Mouse (Mus musculus): ENCODE data around the gene Efna3.
A peak's percentile ranks its signal among the peaks of the same experiment; 100 is the strongest.

Efna3 gene

DNA sequence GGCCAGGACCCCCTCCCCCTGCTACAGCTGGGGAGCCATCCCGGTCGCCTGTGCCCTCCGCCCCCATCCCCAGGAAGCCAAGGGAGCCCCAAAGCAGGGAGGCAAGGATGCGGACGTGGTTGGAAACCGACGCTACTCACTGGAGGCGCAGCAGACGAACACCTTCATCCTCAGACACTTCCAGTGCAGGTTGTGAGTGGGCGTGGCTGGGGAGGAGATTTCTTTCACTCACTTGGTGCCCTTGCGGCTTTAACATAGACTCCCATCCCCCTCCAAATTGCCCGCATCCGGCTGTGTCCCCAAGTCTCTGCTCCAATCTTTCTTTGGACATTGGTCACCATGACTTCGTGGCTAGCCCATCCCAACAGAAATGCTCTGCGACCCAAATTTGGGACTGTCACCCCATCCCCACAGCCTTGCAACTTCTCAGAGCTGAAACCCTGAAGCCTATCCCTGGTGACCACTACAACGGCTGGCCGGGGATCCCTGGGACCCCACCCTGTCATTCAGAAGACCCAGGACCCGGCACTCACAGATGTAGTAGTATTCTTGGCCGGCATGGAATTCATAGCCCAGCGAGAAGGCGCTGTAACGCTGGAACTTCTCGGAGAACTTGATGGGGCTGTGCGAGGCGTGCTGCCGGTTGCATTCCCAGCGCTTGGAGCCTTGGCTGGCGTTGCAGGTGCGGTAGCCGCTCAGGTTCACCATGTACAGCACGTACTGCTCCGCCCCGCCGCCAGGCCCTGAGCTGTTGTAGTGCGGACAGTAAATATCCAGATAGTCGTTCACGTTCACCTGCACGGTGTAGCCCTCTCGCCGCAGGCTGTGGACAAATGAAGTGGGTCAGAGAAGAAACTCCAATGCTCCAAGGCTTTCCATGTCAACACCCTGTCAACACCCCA is 6.6 kb downstream of the Efna3 start:
- DNase-seq (ENCODE audit: low read depth, low spot score), result no peak

DNA sequence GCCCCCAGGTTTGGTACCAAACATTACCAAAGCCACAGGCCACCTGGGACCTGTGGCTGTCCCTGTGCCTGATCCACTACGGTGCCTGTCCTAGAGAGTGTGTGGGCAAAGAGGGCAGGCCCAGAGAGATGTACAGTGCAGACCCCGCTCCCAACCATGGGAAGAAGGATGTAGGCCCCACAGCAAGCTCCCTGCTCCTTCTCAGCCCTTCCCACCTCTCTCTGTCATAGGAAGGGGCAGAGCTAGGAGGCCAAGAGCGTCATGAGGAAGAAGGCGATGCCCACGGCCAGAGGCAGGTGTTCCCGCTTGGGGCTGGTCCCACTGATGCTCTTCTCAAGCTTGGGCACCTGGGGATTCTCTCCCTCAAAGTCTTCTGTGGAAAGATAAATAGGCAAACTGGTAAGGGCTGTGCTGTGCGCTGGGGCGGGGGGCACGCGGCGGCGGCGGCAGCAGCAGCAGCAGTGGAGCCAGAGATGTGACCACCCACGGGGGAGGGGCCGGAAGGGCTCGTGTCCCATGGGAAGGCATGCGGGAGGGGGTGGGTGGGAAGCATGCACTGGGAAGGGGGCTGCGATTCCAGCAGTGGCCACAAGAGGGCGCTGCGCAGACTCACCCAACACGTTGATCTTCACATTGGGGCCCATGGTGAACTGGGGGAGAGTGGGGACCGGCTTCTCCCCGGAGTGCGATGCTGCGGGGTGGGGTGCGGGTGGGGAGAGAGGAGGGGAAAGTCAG is 7.4 kb downstream of the Efna3 start:
- DNase-seq (ENCODE audit: low read depth, low spot score), result peak; percentile 76

DNA sequence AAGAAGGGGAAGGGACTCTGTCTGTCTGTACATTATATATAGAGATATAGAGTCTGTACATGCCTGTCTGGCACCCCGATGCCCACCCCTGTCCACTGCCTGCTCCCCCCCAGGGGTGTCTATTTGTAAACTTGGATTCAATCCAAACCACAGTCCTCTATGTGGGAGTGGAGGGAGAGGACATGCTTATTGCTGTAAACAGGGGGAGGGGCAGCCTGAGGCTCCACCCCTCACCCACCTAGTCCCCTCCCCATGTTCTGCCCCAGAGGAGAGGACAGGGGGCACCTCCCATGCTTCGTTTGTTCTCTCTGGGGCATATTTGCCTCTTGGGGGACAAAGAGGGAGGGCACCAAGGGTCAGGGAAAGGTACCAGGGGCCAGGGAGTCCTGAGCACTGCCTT is 8.0 kb downstream of the Efna3 start:
- no peak for DNase-seq (ENCODE audit: low read depth, low spot score)

DNA sequence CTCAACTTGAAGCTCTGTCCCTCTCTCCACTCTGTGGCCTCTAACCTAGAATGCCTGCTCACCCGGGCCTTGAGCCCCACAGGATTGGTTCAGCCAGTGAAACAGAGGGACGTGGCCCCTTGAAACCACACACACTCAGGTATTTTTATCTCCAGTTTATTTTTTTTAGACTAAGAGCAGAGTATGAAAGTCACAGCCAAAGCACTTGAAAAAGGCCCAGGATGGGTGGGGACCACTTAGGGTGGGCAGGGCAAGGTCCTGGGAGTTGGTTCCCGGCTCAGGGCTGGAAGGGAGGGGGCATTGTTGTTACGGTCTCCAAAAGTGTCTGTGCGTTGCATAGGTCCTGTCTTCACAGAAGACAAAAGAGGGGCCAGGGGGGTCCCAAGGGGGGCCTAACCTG is 8.4 kb downstream of the Efna3 start:
- no peak for DNase-seq (ENCODE audit: low read depth, low spot score)

DNA sequence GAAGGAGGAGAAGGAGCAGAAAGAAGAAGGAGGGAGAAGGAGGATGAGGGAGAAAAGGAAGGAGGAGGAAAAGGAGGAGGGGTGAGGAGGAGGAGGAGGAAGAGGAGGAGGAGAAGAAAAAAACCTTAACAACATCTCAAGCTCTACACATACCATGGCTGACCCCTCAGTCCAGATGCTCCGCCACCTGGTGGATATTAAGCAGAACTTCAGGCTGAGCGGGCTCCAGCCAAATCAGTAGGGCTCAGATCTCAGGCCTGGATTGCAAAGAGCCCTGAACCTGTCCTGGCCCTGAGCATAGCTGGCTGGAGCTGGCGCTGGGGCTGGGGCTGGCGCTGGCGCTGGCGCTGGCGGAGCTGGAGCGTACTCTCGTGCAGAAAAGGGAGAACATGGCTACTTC is 14.7 kb downstream of the Efna3 start:
- DNase-seq (ENCODE audit: low read depth, low spot score), result peak; percentile 91

DNA sequence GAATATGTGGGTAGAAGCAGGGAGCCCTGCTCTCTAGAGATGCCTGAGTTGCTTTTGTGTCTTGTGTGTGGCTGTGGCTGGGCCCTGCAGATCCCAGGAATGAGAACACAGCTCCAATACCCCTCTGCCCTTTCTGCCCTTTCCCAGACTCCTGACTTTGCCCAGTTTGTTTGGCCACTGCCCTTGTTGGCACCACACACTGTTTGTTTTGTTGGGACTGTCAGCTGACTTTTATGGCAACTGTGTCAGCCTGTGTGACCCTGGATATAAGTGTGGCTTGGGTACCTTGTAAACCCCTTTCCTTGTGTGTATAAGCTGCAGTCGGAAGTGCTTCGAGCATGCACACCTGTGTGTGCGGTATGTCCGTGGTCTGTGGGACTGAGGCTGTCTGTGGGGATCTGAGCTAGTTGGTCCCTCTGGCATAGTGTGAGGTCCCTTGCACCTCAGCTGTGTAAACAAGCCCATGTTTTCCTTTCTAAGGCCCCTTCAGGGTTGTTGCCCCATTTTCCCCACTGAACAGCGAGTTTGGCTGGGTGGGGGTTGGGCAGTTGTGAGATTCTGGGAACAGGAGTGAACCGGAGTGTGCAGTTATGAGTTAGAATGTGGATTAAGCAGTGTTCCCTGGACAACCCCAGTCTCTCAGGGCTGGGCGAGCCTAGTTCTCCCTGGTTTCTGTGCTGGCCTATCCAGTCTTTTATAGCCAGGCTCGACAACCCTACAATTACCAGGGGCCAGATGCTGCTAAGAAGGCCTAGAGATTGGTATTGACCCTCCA is 17.0 kb downstream of the Efna3 start:
- no peak for DNase-seq (ENCODE audit: low read depth, low spot score)

DNA sequence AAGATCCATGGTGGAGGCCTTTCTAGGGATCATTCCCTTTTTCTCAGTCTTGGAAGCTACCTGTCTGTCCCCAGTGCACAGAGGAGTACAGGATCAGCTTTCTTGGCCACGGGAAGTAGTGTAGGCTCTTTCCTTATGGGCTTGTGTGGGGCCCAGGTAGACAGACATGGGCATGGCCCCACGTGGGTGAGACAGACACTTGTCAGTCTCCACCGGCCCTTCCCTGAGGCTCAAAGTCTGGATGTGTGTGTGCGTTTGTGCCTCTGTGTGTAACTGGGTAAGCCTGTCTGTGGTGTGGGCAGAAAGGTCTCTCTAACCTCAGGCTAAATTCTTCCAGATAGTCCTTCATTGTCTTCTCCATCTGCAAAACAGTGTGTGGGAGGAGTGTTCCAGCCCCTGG is 17.7 kb downstream of the Efna3 start:
- no peak for DNase-seq (ENCODE audit: low read depth, low spot score)

DNA sequence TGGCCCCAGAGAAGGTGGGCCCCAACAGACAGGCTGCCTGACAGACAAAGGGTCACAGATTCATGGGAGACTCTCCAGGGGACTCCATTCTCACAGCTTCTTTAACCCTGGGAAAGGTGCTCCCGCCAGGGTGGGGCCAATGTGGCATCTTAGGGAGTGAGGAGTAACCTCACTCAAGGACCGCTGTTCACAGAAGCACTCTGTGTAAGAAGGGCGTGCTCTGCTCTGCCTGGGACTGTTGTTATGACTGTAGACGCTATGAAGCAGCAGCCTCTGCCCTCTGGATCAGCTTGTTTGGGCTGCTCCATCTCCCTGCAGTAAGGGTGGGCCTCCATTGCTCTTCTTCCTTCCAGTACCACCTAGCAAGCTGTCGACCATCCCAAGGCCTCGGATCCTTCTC is 18.3 kb downstream of the Efna3 start:
- no peak for DNase-seq (ENCODE audit: low read depth, low spot score)

DNA sequence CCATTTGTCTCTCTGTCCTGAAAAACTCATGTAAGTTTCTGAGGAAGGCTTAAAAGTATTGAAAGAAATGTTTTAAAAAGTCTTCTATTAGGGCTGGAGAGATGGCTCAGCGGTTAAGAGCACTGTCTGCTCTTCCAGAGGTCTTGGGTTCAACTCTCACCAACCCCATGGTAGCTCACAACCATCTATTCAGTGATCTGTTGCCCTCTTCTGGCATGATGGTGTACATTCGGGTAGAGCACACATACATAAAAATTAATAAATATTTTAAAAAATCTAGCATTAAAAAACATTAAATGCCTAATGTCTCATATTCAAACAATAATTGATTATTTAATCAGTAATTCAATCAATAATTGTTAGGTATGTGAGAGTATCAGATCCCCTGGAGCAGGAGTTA is 22.3 kb downstream of the Efna3 start:
- peak; percentile 58 for DNase-seq (ENCODE audit: low read depth, low spot score)

DNA sequence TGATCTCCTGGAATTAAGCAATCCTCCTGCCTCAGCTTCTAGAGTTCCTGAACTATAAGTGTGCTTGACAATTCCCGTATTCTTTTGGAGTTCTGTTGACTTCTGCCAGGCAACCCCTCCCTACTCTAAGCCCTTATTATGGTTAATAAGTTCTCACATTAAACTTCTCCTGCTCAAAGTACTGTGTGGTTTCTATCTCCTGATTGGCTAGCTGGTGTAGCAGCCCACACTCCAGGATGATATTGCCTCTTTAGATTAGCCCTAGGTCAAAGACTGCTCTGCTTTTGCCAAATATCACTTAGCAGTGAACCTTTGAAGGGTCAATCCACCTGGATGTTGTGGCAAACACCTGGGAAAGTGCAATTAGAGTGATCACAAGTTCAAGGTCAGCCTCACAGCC is 22.7 kb downstream of the Efna3 start:
- no peak for DNase-seq (ENCODE audit: low read depth, low spot score)

DNA sequence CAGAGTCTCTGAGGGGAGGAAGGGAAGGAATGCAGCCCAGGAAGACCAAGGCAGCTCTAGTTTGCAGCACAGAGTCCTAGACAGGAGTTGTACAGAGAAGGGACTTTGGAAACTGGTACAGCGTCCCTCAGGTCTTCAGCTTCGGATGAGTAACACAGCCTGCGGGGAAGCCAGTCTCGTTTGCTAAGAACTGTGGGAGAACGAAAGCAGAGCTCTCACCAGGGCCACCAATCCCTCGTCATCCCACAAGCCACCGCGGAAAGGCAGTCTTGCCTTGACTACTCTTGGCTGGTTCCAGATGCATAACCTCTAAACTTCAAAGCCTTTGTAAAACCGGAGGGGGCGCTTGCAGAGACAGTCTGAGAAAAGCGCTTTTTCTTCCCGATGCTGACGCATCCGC is 23.3 kb downstream of the Efna3 start:
- peak; percentile 56 for DNase-seq (ENCODE audit: low read depth, low spot score)

DNA sequence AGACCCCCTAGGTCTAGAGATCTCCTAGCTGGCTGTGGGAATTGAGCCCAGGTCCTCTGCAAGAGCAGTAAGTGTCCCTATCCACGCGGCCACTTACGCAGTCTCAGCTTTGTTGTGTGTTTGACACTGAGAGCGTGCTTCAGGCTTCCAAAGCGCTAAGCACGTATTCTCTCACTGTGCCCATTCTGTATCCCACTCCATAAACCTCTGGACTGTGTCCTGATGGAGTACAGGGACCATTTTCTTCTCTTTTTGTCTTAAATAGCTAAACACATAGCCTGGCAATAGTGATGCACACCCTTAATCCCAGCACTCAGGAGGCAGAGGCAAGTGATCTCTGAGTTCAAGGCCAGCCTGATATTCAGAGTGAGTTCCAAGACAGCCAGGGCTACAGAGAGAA is 23.9 kb downstream of the Efna3 start:
- no peak for DNase-seq (ENCODE audit: low read depth, low spot score)

DNA sequence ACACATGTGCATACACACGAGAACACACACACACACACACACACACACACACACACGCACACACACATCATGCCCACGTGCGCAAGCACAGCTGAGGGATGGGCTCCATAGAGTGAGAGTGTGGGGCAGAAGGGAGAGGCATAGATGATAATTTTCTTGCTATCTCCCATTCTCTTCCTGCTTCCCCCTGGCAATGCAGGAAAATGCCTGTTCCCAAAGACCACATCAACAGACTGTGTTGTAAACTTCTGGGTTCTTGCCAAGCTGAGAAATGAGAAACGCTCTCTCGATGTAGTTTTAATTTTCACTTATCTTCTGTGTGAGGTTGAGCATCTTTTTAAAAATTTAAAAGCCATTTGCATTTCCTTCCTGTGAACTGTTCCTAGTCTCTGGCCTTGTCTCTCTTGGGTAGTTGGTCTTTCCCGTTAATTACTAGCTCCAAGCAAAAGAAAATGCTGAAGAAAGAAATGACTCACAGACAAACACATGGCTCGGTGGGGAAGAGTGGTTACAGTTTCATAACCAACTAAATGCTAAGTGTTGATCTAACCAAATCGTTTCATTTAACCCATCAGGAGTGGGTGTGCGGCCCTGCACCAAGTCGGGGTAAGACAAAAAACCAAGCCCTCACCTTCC is 25.9 kb downstream of the Efna3 start:
- DNase-seq (ENCODE audit: low read depth, low spot score), result no peak

DNA sequence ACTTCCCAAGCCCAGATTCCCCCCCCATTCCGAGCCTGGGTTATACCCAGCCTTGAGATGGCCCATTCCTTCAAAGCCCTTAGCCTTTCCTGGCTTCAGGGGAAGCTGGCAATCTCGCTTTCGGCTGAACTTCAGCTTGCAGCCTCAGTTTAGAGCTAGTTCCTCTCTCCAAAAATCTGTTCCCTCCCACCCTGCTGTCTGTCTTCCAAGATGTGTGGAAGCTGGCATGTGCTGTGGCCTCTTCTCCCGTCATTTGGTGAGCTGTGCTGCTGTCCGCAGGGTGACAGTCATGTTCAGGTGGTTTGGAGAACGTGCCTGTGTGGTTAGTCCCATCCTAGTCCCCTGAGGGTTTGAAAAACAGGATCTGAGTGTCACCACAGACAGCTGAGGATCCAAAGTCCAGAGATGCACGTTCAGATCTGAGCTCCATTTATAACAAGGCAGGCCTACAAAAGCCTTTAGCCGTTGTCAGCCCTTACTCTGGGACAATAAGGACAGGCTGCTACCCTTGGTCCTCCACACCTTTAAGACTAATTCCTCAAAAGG is 27.0 kb downstream of the Efna3 start:
- DNase-seq (ENCODE audit: low read depth, low spot score), result no peak

DNA sequence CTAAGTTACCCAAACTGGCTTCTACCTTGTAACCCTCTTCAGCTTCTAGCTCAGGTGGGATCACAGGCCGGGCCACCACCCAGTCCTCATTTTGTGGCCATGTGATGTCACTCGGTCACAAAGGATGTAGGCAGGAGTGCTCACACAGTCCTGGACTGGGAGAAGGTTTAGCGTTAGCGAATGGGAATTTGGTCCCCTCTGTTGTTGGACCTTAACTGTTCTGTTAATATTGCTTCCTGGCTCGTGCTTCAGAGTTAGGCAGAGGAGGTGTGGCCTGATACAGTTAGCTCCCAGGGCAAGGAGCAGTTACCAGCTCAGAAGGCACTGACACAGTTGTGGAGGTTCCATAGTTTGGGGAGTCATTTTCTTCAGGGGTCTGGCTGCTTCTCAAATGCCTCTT is 28.6 kb downstream of the Efna3 start:
- no peak for DNase-seq (ENCODE audit: low read depth, low spot score)

DNA sequence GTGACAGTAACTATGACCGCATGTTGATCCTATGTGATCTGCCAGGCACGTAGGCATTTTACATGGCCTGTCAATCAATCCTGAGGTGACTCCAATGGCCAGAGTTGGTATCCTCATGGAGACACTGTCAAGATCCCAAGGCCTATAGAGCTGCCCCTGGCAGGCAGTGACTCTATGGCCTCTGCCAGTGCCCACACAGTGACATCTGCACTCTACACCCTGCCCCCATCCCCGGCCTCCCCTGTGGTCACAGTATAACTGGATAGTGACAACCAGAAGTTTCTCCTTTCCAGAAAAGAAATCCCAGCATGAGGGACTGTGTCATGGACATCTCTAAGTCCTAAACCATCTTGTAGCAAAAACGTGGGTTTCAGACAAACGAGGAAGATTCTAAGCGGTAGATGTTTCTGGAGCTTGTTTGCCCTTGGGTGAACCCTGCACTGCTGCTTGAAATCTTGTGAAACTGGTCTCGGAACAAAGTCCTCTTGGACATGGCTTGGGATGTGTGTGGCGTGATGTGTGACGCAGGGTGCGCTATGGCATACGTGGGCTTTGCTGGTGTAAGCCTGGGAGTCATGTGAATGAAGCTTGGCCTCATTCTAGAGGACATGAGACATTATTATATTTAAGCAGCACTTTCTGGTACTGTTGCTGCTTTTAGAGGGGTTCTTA is 29.4 kb downstream of the Efna3 start:
- DNase-seq (ENCODE audit: low read depth, low spot score), result no peak

DNA sequence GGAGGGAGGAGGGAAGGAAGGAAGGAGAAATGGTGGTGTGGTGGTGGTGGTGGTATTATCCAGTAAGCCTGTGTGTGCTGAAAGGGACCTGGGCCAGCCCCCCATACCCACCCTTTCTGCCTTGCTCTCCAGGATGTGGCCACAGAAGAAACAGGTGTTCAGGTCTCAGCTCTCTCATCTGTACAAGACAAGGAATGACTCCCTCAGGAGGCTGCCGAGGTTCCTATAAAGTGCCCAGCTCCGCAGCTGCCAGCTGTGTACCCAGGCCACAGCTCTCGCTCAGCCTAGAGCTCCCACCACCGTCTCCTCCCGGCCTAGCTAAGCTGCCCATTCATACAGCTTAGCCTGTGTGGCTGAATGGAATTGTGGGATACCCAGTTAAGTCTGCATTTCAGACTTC is 30.5 kb downstream of the Efna3 start:
- DNase-seq (ENCODE audit: low read depth, low spot score), result no peak

DNA sequence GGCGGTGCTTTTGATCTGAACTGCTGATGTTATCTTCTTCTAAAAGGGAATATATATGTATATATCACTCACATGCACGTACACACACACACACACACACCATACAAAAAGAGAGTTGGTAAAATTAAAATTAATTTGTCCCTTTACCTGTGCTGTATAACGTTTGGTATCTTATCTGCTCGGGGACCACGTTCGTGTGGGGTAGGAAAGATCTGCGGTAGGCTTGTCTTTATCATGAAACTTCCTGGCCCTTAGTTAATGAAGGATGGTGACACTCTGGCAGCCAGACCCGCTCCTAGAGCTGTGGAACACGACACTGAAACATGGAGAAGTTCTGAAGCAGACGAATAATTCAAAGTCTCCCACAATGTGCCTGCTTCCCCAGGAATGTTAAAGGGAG is 30.9 kb downstream of the Efna3 start:
- DNase-seq (ENCODE audit: low read depth, low spot score), result no peak

DNA sequence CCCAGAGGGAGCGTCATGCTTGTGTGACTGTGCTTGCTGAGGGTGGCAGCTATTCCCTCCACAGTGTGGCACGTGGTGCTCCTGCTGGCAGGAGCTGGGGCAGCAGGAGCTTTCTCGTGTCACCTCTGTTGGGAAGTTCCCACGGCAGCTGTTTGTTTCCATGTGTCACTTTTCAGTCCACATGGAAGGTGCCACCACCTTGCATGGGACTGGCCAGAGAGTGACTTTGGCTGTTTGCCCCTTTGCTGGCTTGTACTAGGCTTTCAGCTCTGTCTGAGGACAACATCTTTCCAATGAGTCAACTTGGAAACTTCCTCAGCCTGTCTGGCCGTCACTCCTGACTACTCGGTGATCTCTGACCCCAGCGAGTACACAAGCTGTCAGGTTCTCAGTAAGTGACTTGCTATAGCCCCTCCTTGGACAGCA is 34.2 kb downstream of the Efna3 start:
- DNase-seq (ENCODE audit: low read depth, low spot score), result peak; percentile 67

DNA sequence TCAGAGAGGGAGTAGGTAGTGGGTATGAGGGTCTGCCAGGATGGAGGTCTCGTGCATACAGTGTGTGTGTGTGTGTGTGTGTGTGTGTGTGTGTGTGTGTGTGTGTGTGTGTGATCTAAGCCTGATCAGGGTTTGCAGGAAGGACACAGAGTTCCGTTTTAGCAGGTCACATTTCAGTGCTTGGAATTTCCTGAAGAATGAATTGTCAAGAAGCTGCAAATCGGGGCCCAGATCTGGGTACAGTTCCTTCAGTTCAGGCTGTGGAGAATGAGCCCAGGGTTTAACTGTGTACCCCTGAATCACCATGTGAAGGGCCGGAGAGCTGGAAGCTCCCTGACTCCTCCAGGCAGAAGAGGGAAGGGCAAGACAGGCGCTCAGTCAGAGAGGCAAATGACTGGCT is 35.5 kb downstream of the Efna3 start:
- no peak for DNase-seq (ENCODE audit: low read depth, low spot score)

DNA sequence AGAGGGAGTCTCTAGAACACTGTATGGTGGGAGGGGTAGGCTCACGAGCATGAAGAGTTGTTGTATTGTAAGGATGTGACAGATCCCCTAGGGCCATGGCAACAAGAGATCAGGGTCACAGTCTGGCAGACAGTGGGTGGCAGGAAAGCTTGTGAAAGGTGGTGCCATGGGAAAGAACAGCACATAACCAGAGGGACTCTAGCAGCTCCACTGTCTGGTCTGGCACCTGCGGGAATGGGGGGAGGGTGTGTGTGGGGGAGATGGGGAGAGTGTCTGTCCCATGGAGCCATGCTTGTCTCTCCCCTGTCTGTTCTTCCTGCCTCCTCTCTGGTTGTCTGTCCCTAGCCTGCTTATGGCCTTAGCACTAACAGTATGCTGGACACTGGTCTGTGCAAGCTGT is 37.2 kb downstream of the Efna3 start:
- DNase-seq (ENCODE audit: low read depth, low spot score), result no peak
